Mouse (Mus musculus): ENCODE results near the gene Cdkn1c. TPM values are rescaled to one million over a fixed set of nuclear protein-coding genes. Genes with fewer than 3 reads are reported as not detected.

Cdkn1c gene
- polyA plus RNA-seq, 1 experiment from 2014 or later, result 434 TPM

GRCm38 (mm10) chr7:143428142-143428813 is 32.6 kb downstream of the Cdkn1c start:
- H3K4me1 ChIP-seq, result no peaks in the 10 kb centered on the region
- no peaks in the 10 kb centered on the region for H3K9me3 ChIP-seq (replicated peaks)
- H3K27me3 ChIP-seq (replicated peaks), result peaks cover 46% of the 10 kb centered on the region
- H3K4me3 ChIP-seq, result no peak overlapping the region
- ATAC-seq, result no peak
- H3K9ac ChIP-seq, result no peak overlapping the region
- no peak overlapping the region for H3K4me2 ChIP-seq
- H3K27ac ChIP-seq, result no peak overlapping the region
- WGBS (ENCODE audit: insufficient replicate concordance), result 65% methylated on average over 23 of the region's 23 CpGs
- no peaks in the 10 kb centered on the region for H3K36me3 ChIP-seq

DNA sequence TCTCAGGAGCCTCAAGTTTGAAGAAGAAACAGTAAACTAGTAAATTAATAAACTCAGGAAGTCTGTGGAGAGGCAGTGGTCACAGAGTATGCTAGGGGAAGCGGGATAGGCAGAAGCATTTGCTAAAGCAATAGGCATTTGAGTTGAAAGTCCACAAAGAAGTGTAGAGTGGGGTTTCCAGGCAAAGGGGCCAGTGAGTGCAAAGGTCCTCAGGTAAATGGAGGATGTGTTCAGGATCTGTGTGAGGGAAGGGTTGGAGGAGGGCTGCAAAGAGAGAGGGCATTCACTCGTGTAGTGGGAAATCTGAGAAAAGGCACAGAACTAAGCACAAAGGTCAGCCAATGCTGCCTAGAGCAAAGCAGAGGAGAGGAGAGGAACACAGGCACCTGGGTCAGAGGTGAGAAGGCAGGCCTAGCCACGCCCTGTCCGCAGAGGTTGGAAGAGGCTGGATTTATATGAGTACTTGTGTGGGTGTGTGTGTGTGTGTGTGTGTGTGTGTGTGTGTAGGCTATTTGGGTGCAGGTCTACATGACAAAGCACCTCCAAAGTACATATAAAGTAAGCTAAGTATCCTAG is 41.2 kb downstream of the Cdkn1c start:
- Histone ChIP-seq H3K4me2 (no peak overlapping the region), H3K9ac (no peak overlapping the region), H3K27me3 (replicated peaks) (0 out of 2 replicates have a peak, but pooled peaks cover 4% of the 10 kb centered on the region), H3K36me3 (no peaks in the 10 kb centered on the region), H3K27ac (no peak overlapping the region), H3K4me1 (peaks cover 12% of the 10 kb centered on the region; the same call in 1 of the 2 replicates), H3K4me3 (no peak overlapping the region), H3K9me3 (replicated peaks) (no peaks in the 10 kb centered on the region)
- ATAC-seq, result no peak
- 45% methylated on average over 4 of the region's 4 CpGs for WGBS (ENCODE audit: insufficient replicate concordance)

- Histone ChIP-seq H3K4me2 (no peak overlapping the region), H3K9ac (no peak overlapping the region), H3K4me1 (peaks cover 13% of the 10 kb centered on the region; the same call in 1 of the 2 replicates), H3K36me3 (no peaks in the 10 kb centered on the region), H3K9me3 (replicated peaks) (no peaks in the 10 kb centered on the region), H3K4me3 (no peak overlapping the region), H3K27ac (no peak overlapping the region), H3K27me3 (replicated peaks) (no peaks in the 10 kb centered on the region)
- 67% methylated on average over 5 of the region's 5 CpGs for whole genome bisulfite sequencing (ENCODE audit: insufficient replicate concordance)
- ATAC-seq, result no peak
Observed at GRCm38 (mm10) chr7:143417875-143418274, 43.0 kb downstream of the Cdkn1c start.

GRCm38 (mm10) chr7:143416406-143416805 is 44.4 kb downstream of the Cdkn1c start:
- H3K4me1 ChIP-seq, result peaks cover 17% of the 10 kb centered on the region
- 69% methylated on average over 12 of the region's 12 CpGs for WGBS (ENCODE audit: insufficient replicate concordance)
- H3K27ac ChIP-seq, result no peak overlapping the region
- H3K4me2 ChIP-seq, result no peak overlapping the region
- no peaks in the 10 kb centered on the region for H3K9me3 ChIP-seq (replicated peaks)
- H3K9ac ChIP-seq, result no peak overlapping the region
- no peaks in the 10 kb centered on the region for H3K27me3 ChIP-seq (replicated peaks)
- no peak overlapping the region for H3K4me3 ChIP-seq
- no peak for ATAC-seq
- H3K36me3 ChIP-seq, result no peaks in the 10 kb centered on the region

DNA sequence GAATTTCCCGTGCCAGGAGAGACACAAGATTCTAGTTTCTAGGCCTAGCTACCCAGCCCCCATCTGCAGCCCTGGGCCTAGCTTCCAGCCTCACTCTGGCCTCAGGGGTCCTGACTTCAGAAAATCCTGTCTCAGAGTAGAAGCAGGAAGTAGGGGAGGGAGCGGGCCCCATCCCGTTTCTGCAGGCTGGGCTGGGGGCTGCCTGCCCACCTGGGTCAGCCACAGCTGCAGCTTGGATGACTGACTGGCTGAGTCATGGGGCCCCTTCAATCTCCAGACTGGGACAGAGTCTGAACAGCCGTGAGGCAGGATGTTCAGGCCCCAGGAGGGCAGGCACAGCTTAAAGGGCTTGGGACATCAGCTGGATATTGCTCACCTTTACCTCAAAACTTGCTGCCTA is 45.8 kb downstream of the Cdkn1c start:
- no peak for ATAC-seq

DNA sequence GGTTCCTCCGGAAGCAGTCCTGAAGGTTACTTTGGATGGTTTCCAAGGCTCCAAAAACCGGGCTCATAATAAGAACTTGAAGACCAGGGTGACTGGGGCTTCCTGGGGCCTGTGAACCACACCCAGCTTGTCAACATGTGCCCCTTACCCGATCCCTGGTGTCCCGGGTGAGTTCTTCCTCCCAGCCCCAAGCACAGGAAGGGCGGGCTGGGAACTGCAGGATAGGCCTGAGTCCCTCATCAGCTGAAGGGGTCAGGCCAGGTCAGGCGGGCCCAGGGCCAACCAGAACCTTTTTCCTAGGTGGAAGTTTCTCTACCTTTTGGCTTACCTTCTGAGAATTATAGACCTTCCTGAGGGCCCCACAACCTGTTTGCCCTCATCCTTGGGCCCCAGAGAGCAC is 48.2 kb downstream of the Cdkn1c start:
- Histone ChIP-seq H3K27me3 (replicated peaks) (no peaks in the 10 kb centered on the region), H3K9ac (no peak overlapping the region), H3K4me2 (no peak overlapping the region), H3K4me1 (peaks cover 12% of the 10 kb centered on the region), H3K36me3 (no peaks in the 10 kb centered on the region), H3K4me3 (no peak overlapping the region), H3K27ac (no peak overlapping the region), H3K9me3 (replicated peaks) (no peaks in the 10 kb centered on the region)
- 57% methylated on average over 6 of the region's 6 CpGs for WGBS (ENCODE audit: insufficient replicate concordance)
- ATAC-seq, result no peak

More for the DNA sequence above, 45.8 kb downstream of the Cdkn1c start:
- Histone ChIP-seq H3K27ac (no peak overlapping the region), H3K36me3 (no peaks in the 10 kb centered on the region), H3K9ac (no peak overlapping the region), H3K4me1 (peaks cover 17% of the 10 kb centered on the region), H3K9me3 (replicated peaks) (no peaks in the 10 kb centered on the region), H3K27me3 (replicated peaks) (no peaks in the 10 kb centered on the region), H3K4me3 (no peak overlapping the region), H3K4me2 (no peak overlapping the region)
- WGBS (ENCODE audit: insufficient replicate concordance), result 22% methylated on average over 4 of the region's 4 CpGs

DNA sequence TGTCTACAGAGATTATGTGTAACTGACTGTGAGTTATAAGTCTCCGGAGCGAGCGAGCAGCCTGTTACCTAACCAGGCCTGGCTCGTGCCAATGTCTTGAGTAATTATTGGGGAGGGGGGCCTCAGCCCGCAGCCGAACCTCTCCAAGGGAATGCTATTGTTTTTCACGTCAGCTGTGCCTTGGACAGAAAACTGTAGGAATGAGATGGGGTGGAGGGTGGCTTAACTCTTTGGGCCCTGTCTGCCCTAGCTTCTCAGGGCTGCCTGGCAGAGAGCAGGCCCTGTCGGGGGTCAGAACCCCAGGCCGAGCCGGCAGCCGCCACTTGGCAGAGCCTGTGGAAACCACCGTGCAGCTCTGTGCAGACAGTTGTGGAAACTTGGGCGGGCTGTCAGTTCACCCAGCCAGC is 52.2 kb downstream of the Cdkn1c start:
- Histone ChIP-seq H3K27me3 (replicated peaks) (no peaks in the 10 kb centered on the region), H3K9ac (no peak overlapping the region), H3K4me2 (no peak overlapping the region), H3K27ac (no peak overlapping the region), H3K9me3 (replicated peaks) (no peaks in the 10 kb centered on the region), H3K4me1 (peaks cover 8% of the 10 kb centered on the region; the same call in 1 of the 2 replicates), H3K36me3 (no peaks in the 10 kb centered on the region), H3K4me3 (no peak overlapping the region)
- ATAC-seq, result no peak
- 65% methylated on average over 13 of the region's 13 CpGs for WGBS (ENCODE audit: insufficient replicate concordance)

Other genes starting within 250 kb of the Cdkn1c start
- 4.5 and 5.1 TPM in 2 replicates for gene Slc22a18, start 12.7 kb upstream of the Cdkn1c start, polyA plus RNA-seq (2016; fragmentation: Nextera tagmentation; extraction: Ambion mirVana)
- 18.1 and 18.5 TPM in 2 replicates for gene Phlda2, start 42.1 kb upstream of the Cdkn1c start, polyA plus RNA-seq (2016; fragmentation: Nextera tagmentation; extraction: Ambion mirVana)
- gene Nap1l4, start 88.1 kb upstream of the Cdkn1c start, polyA plus RNA-seq (2016; fragmentation: Nextera tagmentation; extraction: Ambion mirVana), result 129 and 131 TPM in 2 replicates
- 79.5 and 83.4 TPM in 2 replicates for gene Cars, start 139.0 kb upstream of the Cdkn1c start, polyA plus RNA-seq (2016; fragmentation: Nextera tagmentation; extraction: Ambion mirVana)
- 0.58 and 0.61 TPM in 2 replicates for gene Tnfrsf26, start 167.7 kb upstream of the Cdkn1c start, polyA plus RNA-seq (2016; fragmentation: Nextera tagmentation; extraction: Ambion mirVana)
- gene Tnfrsf22, start 188.6 kb upstream of the Cdkn1c start, polyA plus RNA-seq (2016; fragmentation: Nextera tagmentation; extraction: Ambion mirVana), result 1.3 and 1.5 TPM in 2 replicates
- 0.14 and 0.16 TPM in 2 replicates for gene Tnfrsf23, start 224.8 kb upstream of the Cdkn1c start, polyA plus RNA-seq (2016; fragmentation: Nextera tagmentation; extraction: Ambion mirVana)